Comparison of ENCODE assay signal across 8 mouse cellular contexts in genomic region chr10:117708856-117709255, GRCm38 (mm10). TPM values are rescaled to one million over a fixed set of nuclear protein-coding genes. Genes with fewer than 3 reads are reported as not detected.
A peak's percentile ranks its signal among the peaks of the same experiment; 100 is the strongest.
DNase-seq lines count a peak whose midpoint lies in the region; ATAC-seq and TF ChIP-seq lines count a peak whose summit lies in the region.

No protein-coding gene starts in this region.

- dilution Hi-C loops in CH12.LX (cut with MboI; ENCODE audit: extremely low pct_ligation_motif_present, extremely low pct_unique_long_range_greater_than_20kb, low sequenced_read_pairs) = no loop called here

- no peaks in the 10 kb centered on the region for H3K9me3 ChIP-seq in erythroblast, embryonic 14.5 days (ENCODE audit: control insufficient read depth, low read length)
- no peaks in the 10 kb centered on the region for H3K9me3 ChIP-seq in CH12.LX (replicated peaks; ENCODE audit: low read length)
- no peaks in the 10 kb centered on the region for H3K9me3 ChIP-seq in liver, postnatal 0 days (ENCODE audit: low read length)

- TF ChIP-seq POLR2A in CH12.LX (IDR thresholded peaks at IDR 0.05; ENCODE audit: low read depth, low read length) = no peak

- peaks cover 45% of the 10 kb centered on the region for H3K36me3 ChIP-seq in erythroblast, embryonic 14.5 days (ENCODE audit: control insufficient read depth)
- peaks cover 30 to 43% of the 10 kb centered on the region in 2 experiments for H3K36me3 ChIP-seq in CH12.LX (replicated peaks in 1 of 2; ENCODE audit: control insufficient read depth in 1 of 2, insufficient read depth in 1 of 2, low read length in 1 of 2)
- H3K36me3 ChIP-seq in liver, postnatal 0 days (replicated peaks; ENCODE audit: insufficient read depth, low read length) = peaks cover 31% of the 10 kb centered on the region

- TF ChIP-seq EP300 in CH12.LX (IDR thresholded peaks at IDR 0.05; ENCODE audit: low read length) = 0 out of 2 replicates have a peak, but pooled peaks have one; percentile 4
- no peak for TF ChIP-seq EP300 in liver, postnatal 0 days (IDR thresholded peaks at IDR 0.05; ENCODE audit: low read depth)

- WGBS in liver, postnatal 0 days (ENCODE audit: insufficient replicate concordance) = 39% methylated on average over 9 of the region's 9 CpGs

- H3K27ac ChIP-seq in CH12.LX (ENCODE audit: insufficient read depth, low read depth) = peak overlapping the region; percentile 84
- H3K27ac ChIP-seq in liver, postnatal 0 days (ENCODE audit: low read depth) = peak overlapping the region; percentile 98; the same call in 1 of the 2 replicates

- TF ChIP-seq CTCF in CH12.LX (conservative IDR thresholded peaks at IDR 0.05 in 1 of 2, IDR thresholded peaks at IDR 0.05 in 1 of 2; ENCODE audit: low read depth in 2 of 2, low read length in 2 of 2) = no peak
- TF ChIP-seq CTCF in liver, postnatal 0 days (IDR thresholded peaks at IDR 0.05; ENCODE audit: low read depth) = no peak

- H3K79me2 ChIP-seq in CH12.LX (replicated peaks; ENCODE audit: control insufficient read depth, extremely low read depth, insufficient read depth, poor library complexity, severe bottlenecking) = peaks cover 57% of the 10 kb centered on the region

- H3K9ac ChIP-seq in CH12.LX (ENCODE audit: insufficient read depth, low read depth) = peak overlapping the region; percentile 100
- H3K9ac ChIP-seq in liver, postnatal 0 days (replicated peaks) = peak overlapping the region; percentile 96

- in situ Hi-C loops in CH12.LX (cut with MboI; ENCODE audit: low pct_ligation_motif_present, low pct_unique_long_range_greater_than_20kb, low sequenced_read_pairs) = no loop called here

- H3K4me2 ChIP-seq in CH12.LX (ENCODE audit: insufficient read depth, low read depth, poor library complexity, severe bottlenecking) = peak overlapping the region; percentile 71
- peak overlapping the region; percentile 72 for H3K4me2 ChIP-seq in liver, postnatal 0 days (ENCODE audit: low read depth, low read length)

- no peak for TF ChIP-seq RAD21 in CH12.LX (IDR thresholded peaks at IDR 0.05; ENCODE audit: low read depth, low read length)

- peak; percentile 25 for DNase-seq in CH12.LX (ENCODE audit: extremely low read depth)
- DNase-seq in liver, postnatal 0 days = no peak
- no peak for DNase-seq in retina, embryonic 14.5 days (ENCODE audit: low spot score)
- DNase-seq in layer of hippocampus, adult 9-11 months = no peak
- DNase-seq in layer of hippocampus, postnatal 25 days (ENCODE audit: extremely low spot score in 1 of 2, low spot score in 1 of 2) = no peak

- H3K27me3 ChIP-seq in erythroblast, embryonic 14.5 days (ENCODE audit: control insufficient read depth) = no peaks in the 10 kb centered on the region
- no peaks in the 10 kb centered on the region for H3K27me3 ChIP-seq in CH12.LX (replicated peaks)
- H3K27me3 ChIP-seq in liver, postnatal 0 days (ENCODE audit: insufficient read depth, low read length) = no peaks in the 10 kb centered on the region

- H3K4me3 ChIP-seq in erythroblast, embryonic 14.5 days (replicated peaks) = peak overlapping the region; percentile 98
- peak overlapping the region; percentile 84 to 99 (median 90) for H3K4me3 ChIP-seq in CH12.LX (replicated peaks in 1 of 3; ENCODE audit: low read depth in 2 of 3, low read length in 2 of 3, poor library complexity in 1 of 3)
- peak overlapping the region; percentile 88 for H3K4me3 ChIP-seq in liver, postnatal 0 days (ENCODE audit: low read depth, low read length)

- no peak for ATAC-seq in erythroblast, adult 5-6 weeks (replicated peaks; ENCODE audit: low FRiP score, poor library complexity, severe bottlenecking)
- peak; percentile 49 for ATAC-seq in granulocyte monocyte progenitor cell, adult 5-6 weeks (replicated peaks; ENCODE audit: poor library complexity, severe bottlenecking)
- no peak for ATAC-seq in liver, postnatal 0 days

- peaks cover 30% of the 10 kb centered on the region for H3K4me1 ChIP-seq in erythroblast, embryonic 14.5 days (ENCODE audit: control insufficient read depth)
- H3K4me1 ChIP-seq in CH12.LX (ENCODE audit: control insufficient read depth in 1 of 2, insufficient read depth in 2 of 2) = peaks cover 17 to 37% of the 10 kb centered on the region in 2 experiments
- peaks cover 23% of the 10 kb centered on the region for H3K4me1 ChIP-seq in liver, postnatal 0 days (ENCODE audit: insufficient read depth)

TF ChIP-seq in CH12.LX, 34 proteins besides CTCF, POLR2A, EP300 and RAD21:
- 0 out of 2 replicates have a peak, but pooled peaks have one; percentile 12 for TF ChIP-seq TBP (conservative IDR thresholded peaks at IDR 0.05; ENCODE audit: low read depth, low read length)
- TF ChIP-seq MYC (IDR thresholded peaks at IDR 0.05; ENCODE audit: low read depth, low read length) = 0 out of 2 replicates have a peak, but pooled peaks have one; percentile 1
- no peak; the same call in 1 of the 2 replicates for TF ChIP-seq CHD1 (IDR thresholded peaks at IDR 0.05; ENCODE audit: low read depth, low read length)
- TF ChIP-seq TCF12 (IDR thresholded peaks at IDR 0.05; ENCODE audit: low read depth, low read length) = no peak

RNA-seq across cellular contexts. Expression of gene Mdm2, which starts 1.7 kb away (rescaled TPM):
- 1.5 and 2.1 TPM in 2 replicates for polyA plus RNA-seq in erythroblast, embryonic 14.5 days (2012)
- total RNA-seq in erythroblast, adult 5-6 weeks (2015; ENCODE audit: low replicate concordance) = 29.8 and 38.7 TPM in 2 replicates
- 28.7 and 41.1 TPM in 2 replicates for total RNA-seq in erythroblast, adult 5-6 weeks (2017; ENCODE audit: low replicate concordance)
- 136 and 166 TPM in 2 replicates for total RNA-seq in CH12.LX (2012; rRNA removed)
- 104 and 112 TPM in 2 replicates for total RNA-seq in CH12.LX (2014; rRNA removed)
- polyA plus RNA-seq in CH12.LX (2012; ENCODE audit: insufficient read length, low read depth) = 74.9 and 79.8 TPM in 2 replicates
- 43.0 and 62.0 TPM in 2 replicates for total RNA-seq in granulocyte monocyte progenitor cell, adult 5-6 weeks (2014; fragmentation: Nextera tagmentation)
- total RNA-seq in granulocyte monocyte progenitor cell, adult 5-6 weeks (2017) = 45.3 and 47.9 TPM in 2 replicates
- polyA plus RNA-seq in liver, postnatal 0 days (2015; fragmentation: Nextera tagmentation; extraction: Ambion mirVana) = 10.5 and 11.3 TPM in 2 replicates
- total RNA-seq in layer of hippocampus, postnatal 25 days (2021) = 10 to 100 TPM; 56.5 to 57.5 TPM

RNA-seq across cellular contexts. Expression of gene Slc35e3, which starts 37.3 kb away (rescaled TPM):
- 0.02 TPM in 1 of 2 replicates, not detected in the other for polyA plus RNA-seq in erythroblast, embryonic 14.5 days (2012)
- total RNA-seq in erythroblast, adult 5-6 weeks (2015; ENCODE audit: low replicate concordance) = 0.38 and 0.84 TPM in 2 replicates
- 0.43 and 1.1 TPM in 2 replicates for total RNA-seq in erythroblast, adult 5-6 weeks (2017; ENCODE audit: low replicate concordance)
- total RNA-seq in CH12.LX (2012; rRNA removed) = 5.0 and 6.4 TPM in 2 replicates
- 1.4 and 2.2 TPM in 2 replicates for total RNA-seq in CH12.LX (2014; rRNA removed)
- 9.7 and 9.8 TPM in 2 replicates for polyA plus RNA-seq in CH12.LX (2012; ENCODE audit: insufficient read length, low read depth)
- 6.1 and 12.7 TPM in 2 replicates for total RNA-seq in granulocyte monocyte progenitor cell, adult 5-6 weeks (2014; fragmentation: Nextera tagmentation)
- 14.4 and 18.9 TPM in 2 replicates for total RNA-seq in granulocyte monocyte progenitor cell, adult 5-6 weeks (2017)
- polyA plus RNA-seq in liver, postnatal 0 days (2015; fragmentation: Nextera tagmentation; extraction: Ambion mirVana) = 2.8 and 3.7 TPM in 2 replicates
- total RNA-seq in layer of hippocampus, postnatal 25 days (2021) = 10 to 100 TPM; 32.2 to 33.3 TPM
